Mouse (Mus musculus): ENCODE results near the gene Rap1b. TPM values are rescaled to one million over a fixed set of nuclear protein-coding genes. Genes with fewer than 3 reads are reported as not detected.
"Not testable (repeated sequence)": the region's sequence is repeated elsewhere in the genome, so short reads cannot be mapped to it uniquely, and the experiment has no call there.

Gene Rap1b
- polyA plus RNA-seq (2015; fragmentation: Nextera tagmentation; extraction: Ambion mirVana) = 161 and 169 TPM in 2 replicates

DNA sequence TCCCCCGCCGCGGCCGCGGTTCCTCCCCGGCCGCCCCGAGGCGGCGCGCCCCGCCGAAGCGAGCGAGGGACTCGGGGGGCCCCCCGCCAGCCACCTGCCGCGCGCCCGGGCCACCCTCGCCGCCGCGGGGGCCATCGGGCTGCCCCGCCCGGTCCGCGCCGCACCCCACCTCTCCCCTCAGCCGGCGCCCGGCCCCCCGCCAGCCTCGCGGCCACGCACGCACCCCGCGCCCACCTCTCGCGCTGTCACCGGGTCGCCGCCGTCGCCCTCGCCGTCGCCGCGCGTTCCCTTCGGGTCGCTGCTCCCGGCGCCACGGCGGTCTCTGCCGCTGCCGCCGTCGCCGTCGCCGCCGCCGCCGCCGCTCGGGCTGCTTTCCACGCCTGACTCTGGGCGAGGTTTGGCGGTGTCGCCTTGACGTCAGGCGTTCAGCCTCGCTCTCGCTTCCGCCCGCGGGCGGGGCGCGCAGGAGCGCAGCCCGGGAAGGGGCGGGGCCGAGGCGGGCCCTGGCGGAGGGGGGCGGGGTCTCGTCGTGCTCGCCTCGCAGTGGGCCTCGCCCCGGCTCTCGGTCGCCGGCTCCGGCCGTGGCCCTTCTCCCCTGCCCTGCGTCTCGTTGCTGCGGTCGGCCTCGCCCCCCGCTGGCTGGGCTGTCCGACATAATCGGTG lies at the start of gene Rap1b:
Rap1b (minus strand) TSS at position 439 of the 663 bp plus-strand sequence.
- Histone ChIP-seq H3K4me1 (ENCODE audit: control insufficient read depth, insufficient read depth, low read depth, low read length) (peaks cover 18% of the 10 kb centered on the region), H3K9me3 (ENCODE audit: control insufficient read depth, low read length) (no peaks in the 10 kb centered on the region), H3K4me2 (ENCODE audit: low read length) (peak within 1 kb of the TSS; percentile 78), H3K27me3 (replicated peaks; ENCODE audit: control insufficient read depth, insufficient read depth, low read length) (no peaks in the 10 kb centered on the region), H3K36me3 (ENCODE audit: control insufficient read depth, insufficient read depth, low read length) (no peaks in the 10 kb centered on the region), H3K27ac (ENCODE audit: low read depth, low read length) (peak within 1 kb of the TSS; percentile 99), H3K9ac (ENCODE audit: low read depth, low read length) (peak within 1 kb of the TSS; percentile 96), H3K4me3 (ENCODE audit: low read length) (peak within 1 kb of the TSS; percentile 96)
- WGBS = under 1% methylated on average over 63 of the region's 112 CpGs
- ATAC-seq = peak; percentile 96

GRCm38 (mm10) chr10:117895186-117895585 lies 49.4 kb upstream of the Rap1b start:
- 82% methylated on average over 4 of the region's 4 CpGs for WGBS
- Histone ChIP-seq H3K36me3 (ENCODE audit: control insufficient read depth, insufficient read depth, low read length) (no peaks in the 10 kb centered on the region), H3K4me2 (ENCODE audit: low read length) (no peak overlapping the region), H3K9ac (ENCODE audit: low read depth, low read length) (no peak overlapping the region), H3K27ac (ENCODE audit: low read depth, low read length) (no peak overlapping the region), H3K4me3 (ENCODE audit: low read length) (no peak overlapping the region), H3K4me1 (ENCODE audit: control insufficient read depth, insufficient read depth, low read depth, low read length) (no peaks in the 10 kb centered on the region), H3K27me3 (replicated peaks; ENCODE audit: control insufficient read depth, insufficient read depth, low read length) (no peaks in the 10 kb centered on the region), H3K9me3 (ENCODE audit: control insufficient read depth, low read length) (no peaks in the 10 kb centered on the region)
- ATAC-seq = no peak

GRCm38 (mm10) chr10:117894114-117895035 lies 48.5 kb upstream of the Rap1b start:
- Histone ChIP-seq H3K4me1 (ENCODE audit: control insufficient read depth, insufficient read depth, low read depth, low read length) (no peaks in the 10 kb centered on the region), H3K36me3 (ENCODE audit: control insufficient read depth, insufficient read depth, low read length) (no peaks in the 10 kb centered on the region), H3K9me3 (ENCODE audit: control insufficient read depth, low read length) (no peaks in the 10 kb centered on the region), H3K4me3 (ENCODE audit: low read length) (no peak overlapping the region), H3K4me2 (ENCODE audit: low read length) (no peak overlapping the region), H3K27ac (ENCODE audit: low read depth, low read length) (no peak overlapping the region), H3K9ac (ENCODE audit: low read depth, low read length) (no peak overlapping the region), H3K27me3 (replicated peaks; ENCODE audit: control insufficient read depth, insufficient read depth, low read length) (no peaks in the 10 kb centered on the region)
- 94% methylated on average over 17 of the region's 17 CpGs for WGBS
- no peak for ATAC-seq

- not testable (repeated sequence) for H3K4me3 ChIP-seq (ENCODE audit: low read length); H3K9ac ChIP-seq (ENCODE audit: low read depth, low read length); H3K4me2 ChIP-seq (ENCODE audit: low read length); H3K27ac ChIP-seq (ENCODE audit: low read depth, low read length); H3K4me1 ChIP-seq (ENCODE audit: control insufficient read depth, insufficient read depth, low read depth, low read length); ATAC-seq; H3K27me3 ChIP-seq (replicated peaks; ENCODE audit: control insufficient read depth, insufficient read depth, low read length); H3K36me3 ChIP-seq (ENCODE audit: control insufficient read depth, insufficient read depth, low read length); H3K9me3 ChIP-seq (ENCODE audit: control insufficient read depth, low read length)
- 49% methylated on average over 11 of the region's 13 CpGs for whole genome bisulfite sequencing
Measured at GRCm38 (mm10) chr10:117893128-117893527, 47.3 kb upstream of the Rap1b start.

GRCm38 (mm10) chr10:117891327-117891726 lies 45.5 kb upstream of the Rap1b start:
- 88% methylated on average over 10 of the region's 10 CpGs for WGBS
- Histone ChIP-seq H3K27ac (ENCODE audit: low read depth, low read length) (no peak overlapping the region), H3K9me3 (ENCODE audit: control insufficient read depth, low read length) (no peaks in the 10 kb centered on the region), H3K4me2 (ENCODE audit: low read length) (no peak overlapping the region), H3K4me3 (ENCODE audit: low read length) (no peak overlapping the region), H3K27me3 (replicated peaks; ENCODE audit: control insufficient read depth, insufficient read depth, low read length) (no peaks in the 10 kb centered on the region), H3K4me1 (ENCODE audit: control insufficient read depth, insufficient read depth, low read depth, low read length) (no peaks in the 10 kb centered on the region), H3K9ac (ENCODE audit: low read depth, low read length) (no peak overlapping the region), H3K36me3 (ENCODE audit: control insufficient read depth, insufficient read depth, low read length) (no peaks in the 10 kb centered on the region)
- no peak for ATAC-seq

DNA sequence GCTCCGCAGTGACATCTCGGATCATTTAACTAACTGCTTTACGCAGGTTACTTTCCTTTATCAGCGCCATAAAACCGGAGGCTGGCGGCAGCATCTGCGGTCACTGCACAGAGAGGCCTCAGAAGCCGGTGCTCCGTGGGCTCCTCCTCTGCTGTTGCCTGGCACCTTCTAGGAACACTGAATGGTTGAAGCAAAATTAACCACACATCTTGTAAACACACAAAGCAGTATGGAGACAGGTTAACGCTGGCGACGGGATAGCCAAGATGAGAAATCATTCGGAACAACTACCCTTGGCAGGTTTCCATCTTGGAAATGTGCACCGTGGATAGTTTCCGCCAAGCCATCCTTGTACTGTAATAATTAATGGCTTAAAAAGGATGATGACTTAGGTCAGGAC lies 43.0 kb upstream of the Rap1b start:
- H3K9me3 ChIP-seq (ENCODE audit: control insufficient read depth, low read length) = no peaks in the 10 kb centered on the region
- no peaks in the 10 kb centered on the region for H3K36me3 ChIP-seq (ENCODE audit: control insufficient read depth, insufficient read depth, low read length)
- H3K27ac ChIP-seq (ENCODE audit: low read depth, low read length) = no peak overlapping the region
- H3K4me1 ChIP-seq (ENCODE audit: control insufficient read depth, insufficient read depth, low read depth, low read length) = no peaks in the 10 kb centered on the region
- H3K27me3 ChIP-seq (replicated peaks; ENCODE audit: control insufficient read depth, insufficient read depth, low read length) = no peaks in the 10 kb centered on the region
- no peak for ATAC-seq
- H3K9ac ChIP-seq (ENCODE audit: low read depth, low read length) = no peak overlapping the region
- H3K4me3 ChIP-seq (ENCODE audit: low read length) = no peak overlapping the region
- H3K4me2 ChIP-seq (ENCODE audit: low read length) = no peak overlapping the region; the same call in 1 of the 2 replicates
- whole genome bisulfite sequencing = 62% methylated on average over 15 of the region's 15 CpGs

GRCm38 (mm10) chr10:117885358-117885757 lies 39.5 kb upstream of the Rap1b start:
- Histone ChIP-seq H3K9me3 (ENCODE audit: control insufficient read depth, low read length) (no peaks in the 10 kb centered on the region), H3K36me3 (ENCODE audit: control insufficient read depth, insufficient read depth, low read length) (no peaks in the 10 kb centered on the region), H3K4me1 (ENCODE audit: control insufficient read depth, insufficient read depth, low read depth, low read length) (no peaks in the 10 kb centered on the region), H3K9ac (ENCODE audit: low read depth, low read length) (no peak overlapping the region), H3K27me3 (replicated peaks; ENCODE audit: control insufficient read depth, insufficient read depth, low read length) (no peaks in the 10 kb centered on the region), H3K4me3 (ENCODE audit: low read length) (no peak overlapping the region), H3K27ac (ENCODE audit: low read depth, low read length) (no peak overlapping the region), H3K4me2 (ENCODE audit: low read length) (no peak overlapping the region)
- no peak for ATAC-seq
- WGBS = 71% methylated on average over 4 of the region's 4 CpGs

DNA sequence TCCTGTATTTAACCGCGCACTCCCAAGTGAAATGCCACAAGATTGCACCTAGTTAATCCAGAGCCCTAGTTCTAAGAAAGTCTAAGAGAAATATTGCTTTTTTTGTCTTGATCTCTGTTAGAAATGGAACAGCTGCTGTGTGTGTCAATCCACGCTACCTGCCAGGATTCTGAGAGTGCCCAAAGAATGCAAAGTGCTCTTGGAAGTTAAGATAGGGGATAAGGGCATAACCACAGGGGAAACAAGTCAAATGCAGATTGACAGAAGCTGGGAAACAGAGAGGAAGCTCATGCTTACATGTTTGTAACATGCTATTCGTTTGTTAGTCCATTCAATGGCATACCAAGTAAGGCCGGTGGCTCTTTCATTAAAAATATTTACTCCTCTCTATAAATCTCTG lies 38.9 kb upstream of the Rap1b start:
- Histone ChIP-seq H3K36me3 (ENCODE audit: control insufficient read depth, insufficient read depth, low read length) (no peaks in the 10 kb centered on the region), H3K27ac (ENCODE audit: low read depth, low read length) (no peak overlapping the region), H3K9me3 (ENCODE audit: control insufficient read depth, low read length) (no peaks in the 10 kb centered on the region), H3K4me1 (ENCODE audit: control insufficient read depth, insufficient read depth, low read depth, low read length) (no peaks in the 10 kb centered on the region), H3K27me3 (replicated peaks; ENCODE audit: control insufficient read depth, insufficient read depth, low read length) (no peaks in the 10 kb centered on the region), H3K4me2 (ENCODE audit: low read length) (no peak overlapping the region), H3K4me3 (ENCODE audit: low read length) (no peak overlapping the region), H3K9ac (ENCODE audit: low read depth, low read length) (no peak overlapping the region)
- WGBS = 92% methylated on average over 5 of the region's 5 CpGs
- no peak for ATAC-seq

GRCm38 (mm10) chr10:117883438-117883837 lies 37.6 kb upstream of the Rap1b start:
- Histone ChIP-seq H3K4me2 (ENCODE audit: low read length) (no peak overlapping the region), H3K9ac (ENCODE audit: low read depth, low read length) (no peak overlapping the region), H3K36me3 (ENCODE audit: control insufficient read depth, insufficient read depth, low read length) (no peaks in the 10 kb centered on the region), H3K27me3 (replicated peaks; ENCODE audit: control insufficient read depth, insufficient read depth, low read length) (no peaks in the 10 kb centered on the region), H3K4me3 (ENCODE audit: low read length) (no peak overlapping the region), H3K27ac (ENCODE audit: low read depth, low read length) (no peak overlapping the region), H3K9me3 (ENCODE audit: control insufficient read depth, low read length) (no peaks in the 10 kb centered on the region), H3K4me1 (ENCODE audit: control insufficient read depth, insufficient read depth, low read depth, low read length) (no peaks in the 10 kb centered on the region)
- 96% methylated on average over 8 of the region's 8 CpGs for WGBS
- no peak for ATAC-seq
